Mouse (Mus musculus) C2C12 (cell line): Measurements from ENCODE around the gene Qrich2.

Experiments
- CTCF ChIP-seq: IDR thresholded peaks from one replicate; pipeline ENCODE4 v1.5.1; 2011; ENCODE audit not compliant: control insufficient read depth, insufficient read depth, insufficient read length
- MYOG ChIP-seq: IDR thresholded peaks from one replicate; pipeline ENCODE4 v1.6.1; 2011; ENCODE audit not compliant: control insufficient read depth, insufficient read length; ENCODE audit errors: extremely low read depth

- no peak for TF ChIP-seq MYOG
- no peak for TF ChIP-seq CTCF
These were observed 53.0 kb downstream of the Qrich2 start, which contains the start of gene Rnf157 for GRCm38 (mm10) chr11:116412904-116413630.
